Mouse (Mus musculus): ENCODE data around the gene Lrp5. TPM values are rescaled to one million over a fixed set of nuclear protein-coding genes. Genes with fewer than 3 reads are reported as not detected.

The Lrp5 gene
- polyA plus RNA-seq (2015; fragmentation: Nextera tagmentation; extraction: Ambion mirVana) = 1.6 and 2.3 TPM in 2 replicates

DNA sequence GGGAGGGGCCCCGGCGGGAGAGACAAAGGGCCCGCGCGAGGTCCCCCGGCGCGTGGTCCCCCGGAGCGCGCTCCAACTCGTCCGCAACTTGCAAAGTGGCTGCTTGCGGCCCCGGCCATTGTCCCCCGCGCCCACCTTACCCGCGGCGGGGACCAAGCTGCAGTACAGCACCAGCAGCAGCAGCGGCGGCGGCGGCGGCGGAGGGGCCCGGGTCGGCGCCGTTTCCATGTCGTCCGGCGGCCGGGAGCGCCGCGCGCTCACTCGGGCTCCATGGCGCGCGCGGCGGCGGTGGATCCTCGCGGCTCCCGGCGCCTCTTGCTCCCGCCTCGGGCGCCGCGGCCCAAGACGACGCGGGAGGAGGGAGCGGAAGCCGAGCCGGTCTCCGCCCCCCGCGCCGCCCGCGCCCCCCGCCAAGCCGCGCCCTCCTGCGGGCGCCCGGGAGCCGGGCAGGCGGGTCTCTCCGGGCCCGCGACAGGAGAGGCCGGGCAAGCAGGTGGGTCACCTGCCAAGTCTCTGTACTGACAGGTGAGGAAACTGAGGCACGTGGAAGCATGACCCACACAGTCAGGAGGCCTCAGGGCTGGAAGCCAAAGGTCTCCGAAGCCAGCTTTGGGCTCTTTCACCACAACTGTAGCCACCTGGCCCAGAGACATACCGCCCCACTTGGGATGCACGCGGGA is at the start of gene Lrp5:
Gene Lrp5, minus strand, starts transcription at position 350 of the 680 bp plus-strand sequence.

DNA sequence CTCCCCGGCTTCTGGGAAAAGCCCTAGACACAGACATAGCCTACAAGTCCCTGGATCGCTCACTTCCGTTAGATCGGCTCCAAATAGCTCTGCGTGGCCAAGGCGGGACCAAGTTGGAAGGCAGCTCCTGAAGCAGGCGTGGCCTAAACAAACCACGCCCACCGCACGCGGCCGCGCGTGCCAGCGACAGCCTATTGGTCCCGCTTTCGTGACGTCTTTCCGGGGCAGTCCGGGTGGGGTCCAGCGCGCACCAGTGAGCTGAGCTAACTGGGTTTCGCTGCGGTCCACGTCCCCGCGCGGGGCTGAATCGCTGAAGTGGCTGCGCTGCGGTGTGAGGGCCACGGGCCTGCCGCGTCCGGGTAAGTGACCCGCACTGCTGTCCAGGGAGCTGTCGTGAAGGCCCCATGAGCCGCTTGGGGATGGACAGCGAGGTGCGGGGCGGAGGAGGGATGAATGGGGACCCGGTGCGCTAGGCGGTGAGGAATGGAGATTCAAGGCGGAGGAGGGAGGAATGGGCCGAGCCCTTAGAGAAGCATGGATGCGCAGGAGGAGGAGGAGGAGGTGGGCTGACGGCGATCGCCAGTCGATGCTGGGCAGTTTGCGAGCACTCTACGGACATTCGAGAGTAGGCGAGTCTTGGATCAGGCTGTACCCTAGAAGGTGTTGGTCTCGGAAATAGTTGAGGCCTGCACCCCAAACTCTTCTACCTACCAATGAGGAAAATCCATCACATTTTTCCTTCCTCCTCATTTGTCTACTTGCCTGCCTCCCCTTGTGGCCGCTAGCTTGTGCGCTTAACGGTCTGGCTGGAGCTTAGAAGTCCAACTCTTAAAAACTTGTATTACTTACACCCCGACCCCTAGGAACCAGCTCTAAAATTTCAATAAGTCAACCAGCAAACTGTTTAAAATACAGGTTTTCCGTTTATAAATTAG is 22.0 kb upstream of the Lrp5 start, which contains the start of gene 1810055G02Rik:
Gene 1810055G02Rik, plus strand, starts transcription at position 216 of the 935 bp plus-strand sequence.

DNA sequence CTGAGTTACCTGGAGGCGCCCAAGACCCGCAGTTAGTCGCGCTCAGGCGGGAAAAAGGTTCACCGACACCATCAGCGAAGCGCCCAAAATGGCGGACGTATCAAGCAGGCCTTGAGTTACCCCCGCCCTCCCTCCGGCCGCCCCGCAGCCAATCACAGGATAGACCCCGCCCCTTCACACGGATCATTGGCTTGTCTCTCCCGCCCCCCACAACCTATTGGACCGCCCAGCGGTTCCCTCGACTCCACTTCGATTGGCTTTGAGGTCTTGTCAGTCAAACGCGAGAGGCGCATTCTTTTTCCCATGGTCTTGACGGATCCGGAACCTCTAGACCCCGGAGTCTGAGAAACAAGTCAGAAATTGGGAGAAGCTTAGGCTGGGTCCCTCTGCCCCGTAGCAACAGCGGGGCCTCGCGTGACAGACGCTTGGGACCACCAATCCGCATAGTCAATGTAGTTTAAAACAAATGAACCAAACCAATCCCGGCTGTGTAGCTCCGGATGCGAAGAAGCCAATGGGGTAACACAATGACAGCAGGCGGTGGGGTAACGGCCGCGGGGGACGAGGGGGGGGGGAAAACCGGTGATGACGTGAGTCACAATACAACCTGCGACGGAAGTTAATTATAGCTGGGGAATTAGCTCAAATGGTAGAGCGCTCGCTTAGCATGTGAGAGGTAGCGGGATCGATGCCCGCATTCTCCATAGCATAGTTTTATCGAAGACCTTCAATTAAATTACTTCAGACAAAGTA is 110.6 kb downstream of the Lrp5 start, which contains the start of gene Ppp6r3:
Gene Ppp6r3, minus strand, starts transcription at position 118 of the 753 bp plus-strand sequence.

Other genes with a start within 250 kb of the Lrp5 start
- gene Ppp6r3, start 110.8 kb downstream of the Lrp5 start, polyA plus RNA-seq (2015; fragmentation: Nextera tagmentation; extraction: Ambion mirVana) = 26.4 and 29.6 TPM in 2 replicates
- 8.9 and 10.1 TPM in 2 replicates for gene 1810055G02Rik, start 21.7 kb upstream of the Lrp5 start, polyA plus RNA-seq (2015; fragmentation: Nextera tagmentation; extraction: Ambion mirVana)
- 9.7 and 11.8 TPM in 2 replicates for gene Kmt5b, start 80.9 kb upstream of the Lrp5 start, polyA plus RNA-seq (2015; fragmentation: Nextera tagmentation; extraction: Ambion mirVana)
- 11.0 and 14.0 TPM in 2 replicates for gene Chka, start 165.2 kb upstream of the Lrp5 start, polyA plus RNA-seq (2015; fragmentation: Nextera tagmentation; extraction: Ambion mirVana)
- 23.3 and 40.3 TPM in 2 replicates for gene Tcirg1, start 220.6 kb upstream of the Lrp5 start, polyA plus RNA-seq (2015; fragmentation: Nextera tagmentation; extraction: Ambion mirVana)
- gene Ndufs8, start 226.2 kb upstream of the Lrp5 start, polyA plus RNA-seq (2015; fragmentation: Nextera tagmentation; extraction: Ambion mirVana) = 167 and 176 TPM in 2 replicates
- 12.5 and 18.9 TPM in 2 replicates for gene Aldh3b1, start 243.2 kb upstream of the Lrp5 start, polyA plus RNA-seq (2015; fragmentation: Nextera tagmentation; extraction: Ambion mirVana)
- gene Unc93b1, start 248.6 kb upstream of the Lrp5 start, polyA plus RNA-seq (2015; fragmentation: Nextera tagmentation; extraction: Ambion mirVana) = 48.2 and 70.6 TPM in 2 replicates